8 mouse cellular contexts compared by ENCODE assay signal in genomic region chr9:52047821-52048649, GRCm38 (mm10). TPM values are rescaled to one million over a fixed set of nuclear protein-coding genes. Genes with fewer than 3 reads are reported as not detected.
DNase-seq lines count a peak whose midpoint lies in the region; ATAC-seq and TF ChIP-seq lines count a peak whose summit lies in the region.

No protein-coding gene starts in this region.

- WGBS in hindbrain, postnatal 0 days: under 1% methylated on average over 95 of the region's 118 CpGs

- H3K27ac ChIP-seq in gastrocnemius, adult 2 months: peak overlapping the region; percentile 100
- peak overlapping the region; percentile 98 for H3K27ac ChIP-seq in hindbrain, postnatal 0 days

- H3K4me1 ChIP-seq in hindbrain, postnatal 0 days (ENCODE audit: insufficient read depth, low read length): no peaks in the 10 kb centered on the region
- H3K4me1 ChIP-seq in megakaryocyte, embryonic 14.5 days: peaks cover 30% of the 10 kb centered on the region

- peak; percentile 24; the same call in 1 of the 2 replicates for TF ChIP-seq CTCF in gastrocnemius, adult 2 months (IDR thresholded peaks at IDR 0.05)
- TF ChIP-seq CTCF in hindbrain, postnatal 0 days (IDR thresholded peaks at IDR 0.05; ENCODE audit: low read depth): no peak

- intact Hi-C loops in gastrocnemius, adult 2 months (cut with DNase I): loop anchor here (5.0 kb wide), 2 partner anchors 61 to 119 kb away; partner anchors contain the start of gene Zc3h12c

- peak overlapping the region; percentile 72 for H3K4me2 ChIP-seq in hindbrain, postnatal 0 days (ENCODE audit: low read depth, low read length)

- no peaks in the 10 kb centered on the region for H3K36me3 ChIP-seq in hindbrain, postnatal 0 days (ENCODE audit: insufficient read depth, low read length)
- no peaks in the 10 kb centered on the region for H3K36me3 ChIP-seq in megakaryocyte, embryonic 14.5 days (replicated peaks; ENCODE audit: low read length)

- peak; percentile 95 for ATAC-seq in hindbrain, postnatal 0 days

- peak overlapping the region; percentile 98 for H3K9ac ChIP-seq in hindbrain, postnatal 0 days (replicated peaks; ENCODE audit: low read length)

- H3K9me3 ChIP-seq in hindbrain, postnatal 0 days (ENCODE audit: low read length): no peaks in the 10 kb centered on the region
- no peaks in the 10 kb centered on the region for H3K9me3 ChIP-seq in megakaryocyte, embryonic 14.5 days

- H3K4me3 ChIP-seq in gastrocnemius, adult 2 months: peak overlapping the region; percentile 96
- H3K4me3 ChIP-seq in hindbrain, postnatal 0 days (ENCODE audit: low read length): peak overlapping the region; percentile 99
- H3K4me3 ChIP-seq in megakaryocyte, embryonic 14.5 days (replicated peaks): peak overlapping the region; percentile 95

- DNase-seq in ZHBTc4 (ENCODE audit: low read depth, low spot score): peak; percentile 85
- DNase-seq in cerebellum, postnatal 4 days (ENCODE audit: low spot score in 2 of 2): peak; percentile 55 to 74
- peak; percentile 92 for DNase-seq in gastrocnemius, adult 2 months
- peak; percentile 90 for DNase-seq in hindbrain, postnatal 0 days (ENCODE audit: low spot score)
- DNase-seq in left cerebral cortex, adult 9 months (ENCODE audit: low spot score in 2 of 2): peak; percentile 30 to 67
- peak; percentile 70 to 75 for DNase-seq in right cerebral cortex, adult 2 months (ENCODE audit: low spot score in 2 of 2)
- DNase-seq in urinary bladder, postnatal 10 days (ENCODE audit: low spot score): peak; percentile 31

- H3K27me3 ChIP-seq in hindbrain, postnatal 0 days (ENCODE audit: insufficient read depth, low read length): no peaks in the 10 kb centered on the region
- no peaks in the 10 kb centered on the region for H3K27me3 ChIP-seq in megakaryocyte, embryonic 14.5 days (replicated peaks)

RNA-seq across cellular contexts. Expression of gene Rdx, which starts 1.1 kb away (rescaled TPM):
- total RNA-seq in gastrocnemius, adult 2 months (2021): 100 to 1,000 TPM; 118 to 125 TPM
- total RNA-seq in hindbrain, postnatal 0 days (2014; rRNA removed): 57.1 and 59.3 TPM in 2 replicates
- 96.2 and 107 TPM in 2 replicates for polyA plus RNA-seq in hindbrain, postnatal 0 days (2015; fragmentation: Nextera tagmentation; extraction: Ambion mirVana)
- 3.5 and 13.4 TPM in 2 replicates for polyA plus RNA-seq in megakaryocyte, embryonic 14.5 days (2012; ENCODE audit: insufficient read depth, low replicate concordance)

Comparison
In these comparisons a context has a peak if more than half of its experiments do, and no peak if none do; other contexts are left out.
1. Peak in every context shown above with its lines: DNase-seq, ATAC-seq, H3K4me3 ChIP-seq and H3K27ac ChIP-seq.
2. DNase-seq: peak in every context shown above with its lines; median percentile 92 in gastrocnemius, adult 2 months; 90 in hindbrain, postnatal 0 days; 85 in ZHBTc4; 72 in right cerebral cortex, adult 2 months; 64 in cerebellum, postnatal 4 days; 48 in left cerebral cortex, adult 9 months; 31 in urinary bladder, postnatal 10 days.